Mouse (Mus musculus) thymus, adult 2 months (tissue): Measurements from ENCODE around the gene Borcs6.

Experiments used
- CTCF ChIP-seq: fragments of 200-500 bp; IDR thresholded peaks from 2 replicates; pipeline ENCODE4 v1.5.1; 2012; ENCODE audit warnings: mild to moderate bottlenecking, control low read depth, low read length, moderate library complexity, borderline replicate concordance; ENCODE audit not compliant: control insufficient read depth, poor library complexity, insufficient read depth; ENCODE audit errors: extremely low read depth
- POLR2A ChIP-seq: fragments of 200-500 bp; IDR thresholded peaks from 2 replicates; pipeline ENCODE4 v1.6.1; 2012; ENCODE audit warnings: mild to moderate bottlenecking, low read length, control low read depth, moderate library complexity; ENCODE audit not compliant: control insufficient read depth, poor library complexity, insufficient read depth; ENCODE audit errors: extremely low read depth

DNA sequence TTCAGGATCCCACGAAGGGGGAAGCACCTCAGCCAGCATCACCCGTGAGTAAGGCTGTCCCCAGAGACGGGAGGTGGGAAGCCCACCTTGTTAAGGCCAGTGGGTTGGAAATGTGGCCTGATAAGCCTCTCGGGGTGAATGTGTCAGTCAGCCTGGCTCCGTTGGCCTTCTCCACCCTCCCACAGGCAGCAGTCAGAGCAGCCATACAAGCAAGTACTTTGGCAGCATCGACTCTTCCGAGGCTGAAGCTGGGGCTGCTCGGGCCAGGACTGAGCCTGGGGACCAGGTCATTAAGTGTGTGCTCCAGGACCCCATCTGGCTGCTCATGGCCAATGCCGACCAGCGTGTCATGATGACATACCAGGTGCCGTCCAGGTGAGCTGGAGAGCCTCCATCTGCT, 48.2 kb downstream of the Borcs6 start:
- TF ChIP-seq POLR2A, result no peak
- no peak for TF ChIP-seq CTCF
